Mouse (Mus musculus) liver, postnatal 0 days (tissue): ENCODE results near the gene Sdsl.

ENCODE experiments used
- CTCF ChIP-seq: sonication (generic); IDR thresholded peaks from 2 replicates; pipeline ENCODE4 v1.5.1; 2016; ENCODE audit warnings: antibody characterized with exemption, low read depth
- EP300 ChIP-seq: IDR thresholded peaks from 2 replicates; pipeline ENCODE4 v1.6.1; 2016; ENCODE audit warnings: antibody characterized with exemption, low read depth, mild to moderate bottlenecking

- no peak for TF ChIP-seq CTCF
- TF ChIP-seq EP300 = no peak
Observed at GRCm38 (mm10) chr5:120437539-120437938, 35.1 kb downstream of the Sdsl start.
